Comparison of ENCODE assay signal across 8 mouse cellular contexts in genomic region chr1:134753751-134754630, GRCm38 (mm10).
DNase-seq lines count a peak whose midpoint lies in the region; ATAC-seq and TF ChIP-seq lines count a peak whose summit lies in the region.

No protein-coding gene starts in this region.

- WGBS in heart, embryonic 11.5 days (ENCODE audit: insufficient replicate concordance): 55% methylated on average over 13 of the region's 13 CpGs
- WGBS in lung, embryonic 14.5 days: 52% methylated on average over 13 of the region's 13 CpGs

- no peaks in the 10 kb centered on the region for H3K27me3 ChIP-seq in heart, embryonic 11.5 days (ENCODE audit: control insufficient read depth, insufficient read depth, low read length)
- no peaks in the 10 kb centered on the region for H3K27me3 ChIP-seq in lung, embryonic 14.5 days (ENCODE audit: insufficient read depth, low read length)

- H3K9me3 ChIP-seq in heart, embryonic 11.5 days (replicated peaks; ENCODE audit: control insufficient read depth, low read length): no peaks in the 10 kb centered on the region
- no peaks in the 10 kb centered on the region for H3K9me3 ChIP-seq in lung, embryonic 14.5 days (ENCODE audit: low read depth, low read length)

- H3K27ac ChIP-seq in heart, embryonic 11.5 days (ENCODE audit: low read depth, low read length): peak overlapping the region; percentile 66
- peak overlapping the region; percentile 71 for H3K27ac ChIP-seq in lung, embryonic 14.5 days (ENCODE audit: low read depth)

- H3K36me3 ChIP-seq in heart, embryonic 11.5 days (ENCODE audit: control insufficient read depth, insufficient read depth, low read length): no peaks in the 10 kb centered on the region
- peaks cover 11% of the 10 kb centered on the region; the same call in 1 of the 2 replicates for H3K36me3 ChIP-seq in lung, embryonic 14.5 days (ENCODE audit: insufficient read depth)

- no peak for TF ChIP-seq CTCF in lung, embryonic 14.5 days (IDR thresholded peaks at IDR 0.05; ENCODE audit: low read depth)

- H3K4me2 ChIP-seq in heart, embryonic 11.5 days: no peak overlapping the region; the same call in 1 of the 2 replicates
- H3K4me2 ChIP-seq in lung, embryonic 14.5 days: no peak overlapping the region

- peak overlapping the region; percentile 59; the same call in 1 of the 2 replicates for H3K9ac ChIP-seq in heart, embryonic 11.5 days (ENCODE audit: low read depth, low read length)
- peak overlapping the region; percentile 3; the same call in 1 of the 2 replicates for H3K9ac ChIP-seq in lung, embryonic 14.5 days

- ATAC-seq in heart, embryonic 11.5 days (replicated peaks; ENCODE audit: insufficient number of reproducible peaks, low FRiP score, low TSS enrichment): no peak; the same call in 1 of the 2 replicates
- peak; percentile 58 for ATAC-seq in lung, embryonic 14.5 days (ENCODE audit: insufficient read depth)
- no peak for ATAC-seq in frontal cortex, adult (ENCODE audit: low TSS enrichment)
- ATAC-seq in CD4-positive, CD25-positive, alpha-beta regulatory T cell, adult 4 months: no peak

- peak; percentile 84 for DNase-seq in gastrocnemius, adult 18-20 months (ENCODE audit: low spot score)
- DNase-seq in gastrocnemius, postnatal 10 days: no peak
- DNase-seq in adrenal gland, postnatal 25 days: peak; percentile 28
- peak; percentile 80 for DNase-seq in lung, embryonic 14.5 days
- no peak for DNase-seq in ovary, postnatal 10 days (ENCODE audit: low spot score)

- peaks cover 30% of the 10 kb centered on the region for H3K4me1 ChIP-seq in heart, embryonic 11.5 days (ENCODE audit: control insufficient read depth, insufficient read depth, low read length)
- peaks cover 41% of the 10 kb centered on the region for H3K4me1 ChIP-seq in lung, embryonic 14.5 days (ENCODE audit: insufficient read depth)

- no peak overlapping the region for H3K4me3 ChIP-seq in heart, embryonic 11.5 days (ENCODE audit: low read depth, low read length)
- no peak overlapping the region for H3K4me3 ChIP-seq in lung, embryonic 14.5 days (ENCODE audit: low read depth, low read length)

Comparison
In these comparisons a context has a peak if more than half of its experiments do, and no peak if none do; other contexts are left out.
1. DNase-seq: peak in gastrocnemius, adult 18-20 months (single experiment), adrenal gland, postnatal 25 days (single experiment) and lung, embryonic 14.5 days (single experiment); none in gastrocnemius, postnatal 10 days (single experiment) and ovary, postnatal 10 days (single experiment).